Mouse (Mus musculus) E14TG2a.4 (cell line): ENCODE results near the gene Zbtb3.

Source experiments
- CTCF ChIP-seq: conservative IDR thresholded peaks from 2 replicates; pipeline ENCODE4 v1.5.1; 2014; ENCODE audit warnings: low read length
- NANOG ChIP-seq: IDR thresholded peaks from 2 replicates; pipeline ENCODE4 v1.6.1; 2014; ENCODE audit warnings: borderline replicate concordance, low read length, mixed read lengths
- POU5F1 ChIP-seq: IDR thresholded peaks from 2 replicates; pipeline ENCODE4 v1.6.1; 2014; ENCODE audit warnings: low read length, borderline replicate concordance

DNA sequence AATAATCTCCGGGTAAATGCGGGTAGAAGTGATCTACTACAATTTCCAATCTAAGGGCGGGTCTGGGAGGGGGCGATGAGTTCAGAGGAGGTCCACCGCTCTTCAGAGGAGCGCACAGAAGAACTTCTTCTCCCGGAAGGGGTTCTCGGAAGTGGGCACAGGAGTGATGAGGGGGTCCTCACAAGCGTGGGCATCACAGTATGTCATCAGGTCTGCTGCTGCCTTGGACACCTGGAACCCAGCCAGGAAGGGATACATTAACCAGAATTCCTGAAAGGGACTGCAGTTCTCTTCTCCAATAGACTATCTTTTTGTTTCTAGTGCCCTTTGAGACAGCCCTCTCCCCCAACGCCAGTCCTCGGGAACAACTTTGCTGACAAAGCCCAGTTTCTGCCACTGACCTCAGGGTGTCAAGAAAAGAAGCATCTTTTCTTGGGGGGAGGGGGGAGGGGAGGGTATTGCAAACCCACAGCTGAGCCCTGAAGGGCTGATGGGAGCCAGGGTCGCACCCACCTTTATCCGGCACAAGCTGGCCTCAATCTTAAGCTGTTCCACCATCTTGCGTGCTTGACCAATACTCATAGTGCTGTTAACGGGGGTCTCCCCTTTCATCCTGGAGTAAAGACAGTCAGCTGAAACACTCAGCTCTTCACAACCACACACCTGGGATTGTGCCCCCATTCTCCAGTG lies 35.8 kb downstream of the Zbtb3 start:
- TF ChIP-seq CTCF (no peak), NANOG (no peak), POU5F1 (no peak)
